Mouse (Mus musculus) stomach, embryonic 14.5 days (tissue): ENCODE results near the gene Stxbp1. TPM values are rescaled to one million over a fixed set of nuclear protein-coding genes. Genes with fewer than 3 reads are reported as not detected.

Experiments
- ATAC-seq: fragments of 200-750 bp; cut with Nextera tagmentation; 2 replicates; pipeline ENCODE4 v1.8.0; 2017; ENCODE audit warnings: low read depth, moderate TSS enrichment; ENCODE audit not compliant: insufficient number of reproducible peaks, insufficient read depth, low FRiP score
- H3K27ac ChIP-seq: fragments of 300-500 bp; sonication (generic); 2 replicates; pipeline ENCODE4 v1.5.1; 2014; ENCODE audit warnings: mild to moderate bottlenecking, low read length, moderate library complexity, mixed read lengths
- H3K27me3 ChIP-seq: fragments of 300-500 bp; sonication (generic); 2 replicates; pipeline ENCODE4 v1.6.1; 2014; ENCODE audit warnings: low read length, control low read depth, mixed read lengths; ENCODE audit not compliant: control insufficient read depth, insufficient read depth
- H3K36me3 ChIP-seq: fragments of 300-500 bp; sonication (generic); 2 replicates; pipeline ENCODE4 v1.6.1; 2014; ENCODE audit warnings: mild to moderate bottlenecking, control low read depth, low read length, moderate library complexity, mixed read lengths; ENCODE audit not compliant: control insufficient read depth, insufficient read depth
- H3K4me1 ChIP-seq: fragments of 300-500 bp; sonication (generic); 2 replicates; pipeline ENCODE4 v1.6.1; 2014; ENCODE audit warnings: low read length, control low read depth, mixed read lengths; ENCODE audit not compliant: control insufficient read depth, insufficient read depth
- H3K4me2 ChIP-seq: fragments of 300-500 bp; sonication (generic); replicated peaks from 2 replicates; pipeline ENCODE4 v1.6.1; 2014; ENCODE audit warnings: low read depth, low read length, control low read depth
- H3K4me3 ChIP-seq: fragments of 300-500 bp; sonication (generic); 2 replicates; pipeline ENCODE4 v1.5.1; 2014; ENCODE audit warnings: low read depth, low read length, control low read depth
- H3K9ac ChIP-seq: fragments of 300-500 bp; sonication (generic); replicated peaks from 2 replicates; pipeline ENCODE4 v1.6.1; 2014; ENCODE audit warnings: low read depth, mild to moderate bottlenecking, control low read depth, low read length, moderate library complexity, mixed read lengths
- H3K9me3 ChIP-seq: fragments of 300-500 bp; sonication (generic); 2 replicates; pipeline ENCODE4 v1.6.1; 2016; ENCODE audit warnings: low read depth, low read length, control low read depth; ENCODE audit not compliant: control insufficient read depth
- WGBS: fragments of 180-500 bp; shearing (Covaris S2); extraction: QIAGEN DNeasy Blood & Tissue Kit; methylation state at CpG from one replicate; pipeline ENCODE4 v1.1.7; 2014; 5-methylcytosine and 5-hydroxymethylcytosine counted together
- polyA plus RNA-seq: library from polyadenylated mRNA; unstranded; fragments of >200 nt; fragmentation: Nextera tagmentation; extraction: Ambion mirVana; gene quantifications from 2 replicates; pipeline ENCODE4 v1.2.1, GENCODE M21; 2014

Stxbp1 gene
- polyA plus RNA-seq, 1 experiment from 2014 or later, result 23.5 TPM

DNA sequence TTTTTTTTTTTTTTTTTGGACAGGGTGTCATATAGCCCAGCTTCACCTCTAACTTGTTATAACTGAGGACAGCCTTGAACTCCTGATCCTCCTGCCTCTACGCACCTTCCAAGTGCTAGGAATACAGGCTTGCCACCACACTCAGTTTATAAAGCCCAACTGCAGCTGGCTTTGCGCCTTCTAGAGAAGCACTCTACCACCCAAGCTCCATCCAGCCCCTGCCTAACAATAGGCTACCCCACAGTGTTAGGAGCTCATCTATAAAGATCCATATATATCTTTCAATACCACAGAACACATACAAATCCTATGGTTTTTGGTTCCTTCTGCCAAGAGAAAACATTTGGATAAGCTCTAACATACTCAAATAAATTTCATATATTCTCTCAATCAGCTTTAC, 30.5 kb downstream of the Stxbp1 start:
- H3K4me2 ChIP-seq, result no peak overlapping the region
- H3K4me1 ChIP-seq, result peaks cover 4% of the 10 kb centered on the region; the same call in 1 of the 2 replicates
- no peak overlapping the region for H3K9ac ChIP-seq
- H3K9me3 ChIP-seq, result no peaks in the 10 kb centered on the region
- no peak overlapping the region for H3K4me3 ChIP-seq
- WGBS, result 93% methylated on average over 2 of the region's 2 CpGs
- peaks cover 4% of the 10 kb centered on the region; the same call in 1 of the 2 replicates for H3K36me3 ChIP-seq
- H3K27ac ChIP-seq, result no peak overlapping the region
- ATAC-seq, result no peak
- H3K27me3 ChIP-seq, result no peaks in the 10 kb centered on the region

DNA sequence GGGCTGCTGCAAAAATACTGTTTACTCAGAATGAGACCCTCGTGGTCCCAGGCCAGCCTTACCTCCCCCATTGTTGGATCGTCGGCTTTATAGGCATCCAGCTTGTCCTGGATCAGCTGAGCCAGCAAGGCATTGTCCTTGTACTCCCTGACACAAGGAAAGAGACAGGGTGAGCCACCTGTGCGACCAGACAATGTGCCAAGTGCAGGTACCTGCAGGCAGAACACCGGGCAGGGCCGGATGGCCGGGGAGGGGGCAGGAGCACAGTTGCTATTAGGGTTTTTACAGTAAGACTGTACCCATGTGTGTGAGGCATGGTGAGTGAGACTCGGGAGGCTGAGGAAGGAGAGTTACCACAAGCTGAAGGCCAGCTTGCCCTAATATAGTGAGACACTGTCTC, 35.1 kb downstream of the Stxbp1 start:
- WGBS, result 72% methylated on average over 8 of the region's 8 CpGs
- H3K36me3 ChIP-seq, result peaks cover 13% of the 10 kb centered on the region
- no peak for ATAC-seq

DNA sequence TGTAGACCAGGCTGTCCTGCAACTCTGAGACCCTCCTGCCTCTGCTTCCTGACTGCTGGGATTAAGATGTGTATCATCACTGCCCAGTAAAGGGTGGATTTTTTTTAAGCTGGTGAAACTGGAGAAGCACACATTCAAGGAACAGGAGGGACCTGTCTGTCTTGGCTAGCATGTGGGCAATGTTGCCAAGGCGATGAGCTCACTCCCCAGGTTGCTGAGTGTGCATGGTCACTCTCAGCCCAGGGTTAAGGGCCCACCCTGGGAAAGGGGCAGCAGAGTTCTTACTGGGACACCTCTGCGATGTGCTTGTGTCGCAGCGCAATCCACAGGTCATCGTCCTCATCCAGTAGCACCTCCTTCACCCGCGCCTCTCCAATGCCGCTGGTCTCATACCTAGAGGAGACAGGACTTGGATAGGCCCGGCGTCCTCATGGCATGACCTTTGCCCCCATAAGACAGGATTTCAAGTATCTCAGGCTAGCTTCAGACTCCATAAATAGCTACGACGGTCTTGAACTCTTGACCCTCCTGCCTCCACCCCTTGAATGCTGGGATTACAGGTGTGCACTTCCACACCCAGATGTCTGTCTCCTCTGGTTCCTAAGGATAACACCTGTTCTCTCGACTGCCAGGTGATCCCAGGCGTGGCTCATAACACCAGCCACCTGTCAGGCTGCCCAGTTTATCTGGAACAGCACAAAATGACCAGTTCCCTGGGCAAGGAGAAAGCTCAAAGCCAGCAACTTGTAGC, 38.1 kb downstream of the Stxbp1 start:
- no peaks in the 10 kb centered on the region for H3K4me1 ChIP-seq
- no peak overlapping the region for H3K9ac ChIP-seq
- H3K36me3 ChIP-seq, result peaks cover 21% of the 10 kb centered on the region
- no peak overlapping the region for H3K4me3 ChIP-seq
- no peak for ATAC-seq
- 87% methylated on average over 14 of the region's 14 CpGs for WGBS
- no peak overlapping the region for H3K4me2 ChIP-seq
- no peaks in the 10 kb centered on the region for H3K9me3 ChIP-seq
- H3K27me3 ChIP-seq, result no peaks in the 10 kb centered on the region
- no peak overlapping the region for H3K27ac ChIP-seq

More for the DNA sequence above, 35.1 kb downstream of the Stxbp1 start:
- Histone ChIP-seq H3K27me3 (no peaks in the 10 kb centered on the region), H3K9ac (no peak overlapping the region), H3K27ac (no peak overlapping the region), H3K4me3 (no peak overlapping the region), H3K4me1 (peaks cover 1% of the 10 kb centered on the region; the same call in 1 of the 2 replicates), H3K9me3 (no peaks in the 10 kb centered on the region), H3K4me2 (no peak overlapping the region)

DNA sequence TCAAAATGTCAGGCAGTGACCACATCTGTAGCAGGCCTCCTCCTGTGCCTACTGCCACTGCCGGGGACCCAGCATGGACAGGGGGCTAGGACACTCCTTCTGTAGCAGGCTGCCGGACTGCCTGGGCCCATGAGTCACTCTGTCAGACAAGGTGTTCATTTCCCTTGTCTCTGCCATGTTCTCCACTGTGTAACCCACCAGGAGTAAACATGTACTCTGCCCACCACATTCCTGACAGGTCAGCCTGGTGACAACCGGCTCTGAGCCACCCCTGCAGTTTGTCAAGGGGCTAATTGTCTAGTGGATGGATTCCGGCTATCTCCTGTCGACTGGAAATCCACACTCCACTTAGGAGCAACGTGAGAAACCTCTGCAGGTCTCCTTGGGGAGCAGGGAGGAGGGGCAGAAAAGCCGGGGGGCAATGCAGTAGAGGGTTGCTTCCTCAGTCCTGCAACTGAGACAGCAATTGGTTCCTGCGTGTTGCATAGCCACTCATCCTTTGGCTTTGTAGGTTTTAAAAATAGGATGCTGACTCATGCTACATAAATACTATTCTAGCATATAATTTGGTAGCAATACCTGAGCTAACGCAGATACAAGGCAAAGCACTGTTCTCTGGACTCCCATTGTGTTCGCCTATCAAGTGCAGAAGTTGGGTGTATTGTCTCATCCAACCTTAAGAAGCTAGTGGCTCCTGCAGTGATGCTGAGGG, 48.6 kb downstream of the Stxbp1 start:
- WGBS, result 52% methylated on average over 10 of the region's 10 CpGs
- no peak overlapping the region for H3K27ac ChIP-seq
- no peak for ATAC-seq
- H3K4me2 ChIP-seq, result no peak overlapping the region
- no peak overlapping the region for H3K9ac ChIP-seq
- H3K27me3 ChIP-seq, result no peaks in the 10 kb centered on the region
- H3K4me1 ChIP-seq, result no peaks in the 10 kb centered on the region
- H3K36me3 ChIP-seq, result peaks cover 13% of the 10 kb centered on the region
- no peaks in the 10 kb centered on the region for H3K9me3 ChIP-seq
- no peak overlapping the region for H3K4me3 ChIP-seq

DNA sequence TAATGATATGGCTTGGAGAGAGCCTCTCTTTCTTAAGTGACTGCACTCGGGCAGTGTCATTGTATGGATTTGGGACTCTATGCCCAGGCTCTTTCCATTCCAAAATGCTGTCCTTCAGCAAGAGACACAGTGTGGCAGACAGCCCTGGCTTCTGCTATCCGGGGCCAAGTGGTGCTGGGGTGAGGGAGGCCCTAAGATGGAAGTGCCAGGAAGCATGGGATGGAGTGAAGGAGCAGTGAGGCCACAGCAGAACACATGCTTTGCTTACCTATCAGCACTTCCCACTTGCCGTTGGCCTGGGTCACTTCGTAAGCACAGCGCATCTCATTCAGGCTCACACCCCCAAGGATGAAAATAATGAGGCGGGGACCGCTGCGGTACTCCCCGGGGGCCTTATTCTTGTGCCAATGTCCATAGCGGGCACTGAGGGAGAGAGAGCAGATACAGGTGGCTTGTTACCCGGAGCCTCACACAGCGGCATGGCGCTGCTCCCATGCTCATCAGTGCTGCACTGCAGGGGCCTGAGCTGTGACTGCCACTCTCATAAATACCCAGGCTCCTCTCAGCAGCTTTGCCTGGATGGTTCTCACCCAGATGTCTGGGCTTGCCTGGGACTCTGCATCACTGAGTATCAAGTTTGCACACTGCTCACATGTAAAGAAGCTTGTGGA, 51.2 kb downstream of the Stxbp1 start:
- Histone ChIP-seq H3K9me3 (no peaks in the 10 kb centered on the region), H3K4me2 (no peak overlapping the region), H3K36me3 (peaks cover 13% of the 10 kb centered on the region), H3K4me1 (no peaks in the 10 kb centered on the region), H3K27me3 (no peaks in the 10 kb centered on the region), H3K27ac (no peak overlapping the region), H3K9ac (no peak overlapping the region), H3K4me3 (no peak overlapping the region)
- ATAC-seq, result no peak
- WGBS, result 88% methylated on average over 13 of the region's 13 CpGs

DNA sequence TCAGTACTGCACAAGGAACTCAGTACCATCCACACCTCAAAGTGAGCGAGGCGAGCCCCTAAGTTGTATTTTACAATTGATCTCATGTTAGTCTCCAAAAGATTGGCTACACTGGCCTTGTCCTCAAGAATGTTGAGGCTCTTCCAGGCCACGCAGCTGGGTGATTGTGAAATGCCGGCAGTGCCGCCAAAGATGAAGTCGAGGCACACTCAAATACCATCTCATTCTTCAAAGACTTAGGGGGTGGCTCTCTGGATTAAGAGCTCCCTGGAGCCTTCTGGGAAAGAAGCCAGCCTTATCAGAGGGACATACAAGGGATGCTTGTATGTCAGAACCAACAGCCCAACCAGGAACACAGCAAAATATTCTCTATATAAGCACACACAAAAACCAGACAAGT, 55.7 kb downstream of the Stxbp1 start:
- no peak overlapping the region for H3K27ac ChIP-seq
- WGBS, result 85% methylated on average over 6 of the region's 6 CpGs
- H3K9me3 ChIP-seq, result no peaks in the 10 kb centered on the region
- no peak overlapping the region for H3K4me3 ChIP-seq
- no peak for ATAC-seq
- H3K4me2 ChIP-seq, result no peak overlapping the region
- no peak overlapping the region for H3K9ac ChIP-seq
- no peaks in the 10 kb centered on the region; the same call in none of the 2 replicates for H3K36me3 ChIP-seq
- no peaks in the 10 kb centered on the region for H3K27me3 ChIP-seq
- no peaks in the 10 kb centered on the region for H3K4me1 ChIP-seq

DNA sequence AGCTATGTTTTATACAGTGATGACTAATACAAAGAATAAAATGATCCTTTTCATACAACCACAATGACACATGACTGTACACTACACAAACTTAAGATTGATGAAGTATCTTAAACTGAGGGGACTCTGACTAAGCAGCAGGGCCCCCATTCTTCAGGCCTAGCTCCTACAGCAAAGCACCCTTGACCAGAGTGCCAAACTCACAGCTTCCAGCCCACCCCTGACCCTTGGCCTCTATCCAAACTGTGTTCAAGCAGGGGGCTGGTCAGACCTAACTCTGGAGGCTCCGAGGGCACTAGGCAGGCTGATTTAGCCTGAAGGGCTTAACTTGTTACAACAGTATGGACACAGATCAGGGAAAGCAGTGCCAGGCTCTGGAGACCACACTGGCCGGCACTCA, 58.5 kb downstream of the Stxbp1 start:
- H3K9ac ChIP-seq, result no peak overlapping the region
- H3K27me3 ChIP-seq, result no peaks in the 10 kb centered on the region
- H3K4me3 ChIP-seq, result no peak overlapping the region
- no peaks in the 10 kb centered on the region for H3K9me3 ChIP-seq
- no peak for ATAC-seq
- no peak overlapping the region for H3K4me2 ChIP-seq
- WGBS, result 33% methylated on average over 2 of the region's 2 CpGs
- H3K36me3 ChIP-seq, result no peaks in the 10 kb centered on the region; the same call in none of the 2 replicates
- H3K4me1 ChIP-seq, result no peaks in the 10 kb centered on the region
- H3K27ac ChIP-seq, result no peak overlapping the region

DNA sequence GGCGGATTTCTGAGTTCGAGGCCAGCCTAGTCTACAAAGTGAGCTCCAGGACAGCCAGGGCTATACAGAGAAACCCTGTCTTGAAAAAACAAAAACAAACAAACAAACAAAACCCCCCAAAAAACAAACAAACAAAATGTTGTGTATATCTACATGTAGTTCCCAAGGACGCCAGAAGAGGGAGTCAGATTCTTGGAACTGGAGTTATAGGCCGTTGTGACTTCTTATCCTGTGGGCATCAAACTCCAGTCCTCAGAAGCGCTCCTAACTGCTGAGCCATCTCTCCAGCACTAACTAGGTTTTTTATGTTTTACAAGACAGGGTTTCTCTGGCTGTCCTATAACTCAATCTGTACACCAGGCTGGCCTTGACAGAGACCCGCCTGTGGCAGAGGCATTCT, 59.9 kb downstream of the Stxbp1 start:
- H3K27ac ChIP-seq, result no peak overlapping the region
- no peaks in the 10 kb centered on the region; the same call in 1 of the 2 replicates for H3K36me3 ChIP-seq
- H3K9ac ChIP-seq, result no peak overlapping the region
- H3K4me3 ChIP-seq, result no peak overlapping the region
- no peak overlapping the region for H3K4me2 ChIP-seq
- H3K27me3 ChIP-seq, result no peaks in the 10 kb centered on the region
- H3K4me1 ChIP-seq, result no peaks in the 10 kb centered on the region
- no peak for ATAC-seq
- no peaks in the 10 kb centered on the region for H3K9me3 ChIP-seq
- WGBS, result 68% methylated on average over 6 of the region's 6 CpGs
